Mouse (Mus musculus): ENCODE measurements around the gene Olfr589. TPM values are rescaled to one million over a fixed set of nuclear protein-coding genes. Genes with fewer than 3 reads are reported as not detected.
"Not testable (repeated sequence)": the region's sequence is repeated elsewhere in the genome, so short reads cannot be mapped to it uniquely, and the experiment has no call there.

Gene Olfr589
- polyA plus RNA-seq (2014; fragmentation: Nextera tagmentation; extraction: Ambion mirVana) = not detected in 2 replicates

- Histone ChIP-seq H3K27ac (ENCODE audit: low read depth, low read length) (no peak within 1 kb of the TSS), H3K4me1 (ENCODE audit: control insufficient read depth, insufficient read depth, low read length) (no peaks in the 10 kb centered on the region), H3K27me3 (ENCODE audit: control insufficient read depth, insufficient read depth, low read length) (no peaks in the 10 kb centered on the region), H3K4me3 (ENCODE audit: low read length) (no peak within 1 kb of the TSS), H3K9me3 (ENCODE audit: control insufficient read depth, low read length) (no peaks in the 10 kb centered on the region), H3K4me2 (replicated peaks; ENCODE audit: low read depth, low read length) (no peak within 1 kb of the TSS), H3K36me3 (ENCODE audit: control insufficient read depth, insufficient read depth, low read length) (no peaks in the 10 kb centered on the region), H3K9ac (ENCODE audit: low read depth, low read length) (no peak within 1 kb of the TSS)
- WGBS = 73% methylated on average over 2 of the region's 2 CpGs
- ATAC-seq (ENCODE audit: low FRiP score, low TSS enrichment) = no peak
These were observed at the start of gene Olfr589 for GRCm38 (mm10) chr7:103156256-103156655. Olfr589 (minus strand) TSS chr7:103156356.

GRCm38 (mm10) chr7:103184503-103184902, 28.3 kb upstream of the Olfr589 start, which contains the start of gene Olfr592:
Olfr592 (plus strand) TSS chr7:103184803.
- H3K4me3 ChIP-seq (ENCODE audit: low read length); H3K9ac ChIP-seq (ENCODE audit: low read depth, low read length); H3K36me3 ChIP-seq (ENCODE audit: control insufficient read depth, insufficient read depth, low read length); ATAC-seq (ENCODE audit: low FRiP score, low TSS enrichment); H3K27ac ChIP-seq (ENCODE audit: low read depth, low read length); H3K4me2 ChIP-seq (replicated peaks; ENCODE audit: low read depth, low read length); H3K4me1 ChIP-seq (ENCODE audit: control insufficient read depth, insufficient read depth, low read length); H3K27me3 ChIP-seq (ENCODE audit: control insufficient read depth, insufficient read depth, low read length): not testable (repeated sequence)
- WGBS = 89% methylated on average over 1 of the region's 1 CpGs
- peaks cover 12% of the 10 kb centered on the region; the same call in 1 of the 2 replicates for H3K9me3 ChIP-seq (ENCODE audit: control insufficient read depth, low read length)

DNA sequence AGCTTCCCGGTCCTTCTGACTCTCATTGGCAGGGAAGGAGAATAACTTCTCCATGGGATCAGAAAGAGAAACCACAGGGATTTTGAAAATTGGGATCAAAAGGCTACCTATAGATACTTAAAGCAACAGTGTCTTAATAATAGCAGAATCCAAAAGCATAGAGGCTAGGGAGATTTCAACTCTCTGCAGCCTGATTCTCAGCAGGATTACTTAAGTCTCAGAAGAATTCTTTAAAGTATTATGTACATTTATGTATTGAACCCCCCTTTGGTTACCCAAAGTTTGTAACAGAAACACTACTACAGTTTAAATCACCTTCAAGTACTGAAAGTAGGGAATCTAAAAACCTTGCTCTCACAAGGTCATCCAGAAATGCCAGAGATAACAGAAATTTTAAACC, 22.1 kb upstream of the Olfr589 start, which contains the start of gene Olfr591:
Gene Olfr591, minus strand, starts transcription at position 101 of the 400 bp plus-strand sequence.
- H3K4me3 ChIP-seq (ENCODE audit: low read length) = no peak within 1 kb of the TSS
- H3K4me2 ChIP-seq (replicated peaks; ENCODE audit: low read depth, low read length) = no peak within 1 kb of the TSS
- no peak within 1 kb of the TSS for H3K9ac ChIP-seq (ENCODE audit: low read depth, low read length)
- no peaks in the 10 kb centered on the region for H3K36me3 ChIP-seq (ENCODE audit: control insufficient read depth, insufficient read depth, low read length)
- 76% methylated on average over 1 of the region's 1 CpGs for WGBS
- no peak for ATAC-seq (ENCODE audit: low FRiP score, low TSS enrichment)
- peaks cover 11% of the 10 kb centered on the region; the same call in 1 of the 2 replicates for H3K9me3 ChIP-seq (ENCODE audit: control insufficient read depth, low read length)
- H3K27me3 ChIP-seq (ENCODE audit: control insufficient read depth, insufficient read depth, low read length) = no peaks in the 10 kb centered on the region
- H3K27ac ChIP-seq (ENCODE audit: low read depth, low read length) = no peak within 1 kb of the TSS
- H3K4me1 ChIP-seq (ENCODE audit: control insufficient read depth, insufficient read depth, low read length) = no peaks in the 10 kb centered on the region

DNA sequence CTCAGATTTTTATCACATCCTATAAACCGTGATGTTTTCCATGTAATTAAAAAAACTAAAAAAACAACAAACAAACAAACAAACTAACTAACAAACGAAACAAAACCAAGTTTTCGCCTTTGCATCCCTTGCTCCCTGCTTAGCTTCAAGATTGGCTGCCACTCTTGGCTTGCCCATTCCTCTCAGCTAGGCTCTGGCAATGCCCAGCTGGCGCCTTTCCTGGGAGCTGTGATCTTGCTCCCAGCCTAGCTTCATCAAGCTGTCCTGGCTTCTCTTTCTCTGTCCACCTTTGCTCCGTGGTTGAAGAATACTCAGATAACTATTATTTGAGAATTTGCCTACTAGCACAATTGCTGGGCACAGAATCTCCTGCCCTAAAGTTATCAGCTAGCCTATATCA, 13.5 kb upstream of the Olfr589 start:
- WGBS = 82% methylated on average over 5 of the region's 5 CpGs
- no peak for ATAC-seq (ENCODE audit: low FRiP score, low TSS enrichment)

GRCm38 (mm10) chr7:103140579-103140978, 15.6 kb downstream of the Olfr589 start, which contains the start of gene Olfr588-ps1:
Olfr588-ps1 (plus strand) TSS chr7:103140879.
- Histone ChIP-seq H3K9me3 (ENCODE audit: control insufficient read depth, low read length) (no peaks in the 10 kb centered on the region), H3K4me2 (replicated peaks; ENCODE audit: low read depth, low read length) (no peak within 1 kb of the TSS), H3K4me3 (ENCODE audit: low read length) (no peak within 1 kb of the TSS), H3K4me1 (ENCODE audit: control insufficient read depth, insufficient read depth, low read length) (no peaks in the 10 kb centered on the region), H3K36me3 (ENCODE audit: control insufficient read depth, insufficient read depth, low read length) (no peaks in the 10 kb centered on the region), H3K27ac (ENCODE audit: low read depth, low read length) (no peak within 1 kb of the TSS), H3K9ac (ENCODE audit: low read depth, low read length) (no peak within 1 kb of the TSS), H3K27me3 (ENCODE audit: control insufficient read depth, insufficient read depth, low read length) (no peaks in the 10 kb centered on the region)
- 90% methylated on average over 1 of the region's 1 CpGs for WGBS
- ATAC-seq (ENCODE audit: low FRiP score, low TSS enrichment) = no peak

More for the DNA sequence above, 13.5 kb upstream of the Olfr589 start:
- Histone ChIP-seq H3K27me3 (ENCODE audit: control insufficient read depth, insufficient read depth, low read length) (no peaks in the 10 kb centered on the region), H3K4me2 (replicated peaks; ENCODE audit: low read depth, low read length) (no peak overlapping the region), H3K4me3 (ENCODE audit: low read length) (no peak overlapping the region), H3K4me1 (ENCODE audit: control insufficient read depth, insufficient read depth, low read length) (no peaks in the 10 kb centered on the region), H3K27ac (ENCODE audit: low read depth, low read length) (no peak overlapping the region), H3K9me3 (ENCODE audit: control insufficient read depth, low read length) (no peaks in the 10 kb centered on the region), H3K9ac (ENCODE audit: low read depth, low read length) (no peak overlapping the region), H3K36me3 (ENCODE audit: control insufficient read depth, insufficient read depth, low read length) (no peaks in the 10 kb centered on the region)

GRCm38 (mm10) chr7:103125538-103125937, 30.6 kb downstream of the Olfr589 start, which contains the start of gene Olfr586:
Olfr586 (minus strand) TSS chr7:103125638.
- Histone ChIP-seq H3K27me3 (ENCODE audit: control insufficient read depth, insufficient read depth, low read length) (no peaks in the 10 kb centered on the region), H3K27ac (ENCODE audit: low read depth, low read length) (no peak within 1 kb of the TSS), H3K4me2 (replicated peaks; ENCODE audit: low read depth, low read length) (no peak within 1 kb of the TSS), H3K4me1 (ENCODE audit: control insufficient read depth, insufficient read depth, low read length) (no peaks in the 10 kb centered on the region), H3K36me3 (ENCODE audit: control insufficient read depth, insufficient read depth, low read length) (no peaks in the 10 kb centered on the region), H3K4me3 (ENCODE audit: low read length) (no peak within 1 kb of the TSS), H3K9me3 (ENCODE audit: control insufficient read depth, low read length) (no peaks in the 10 kb centered on the region), H3K9ac (ENCODE audit: low read depth, low read length) (no peak within 1 kb of the TSS)
- WGBS = 86% methylated on average over 3 of the region's 3 CpGs
- ATAC-seq (ENCODE audit: low FRiP score, low TSS enrichment) = no peak

- no peak overlapping the region for H3K4me2 ChIP-seq (replicated peaks; ENCODE audit: low read depth, low read length)
- no peak overlapping the region for H3K4me3 ChIP-seq (ENCODE audit: low read length)
- H3K4me1 ChIP-seq (ENCODE audit: control insufficient read depth, insufficient read depth, low read length) = no peaks in the 10 kb centered on the region
- H3K27me3 ChIP-seq (ENCODE audit: control insufficient read depth, insufficient read depth, low read length) = no peaks in the 10 kb centered on the region
- WGBS = 64% methylated on average over 3 of the region's 3 CpGs
- no peaks in the 10 kb centered on the region for H3K36me3 ChIP-seq (ENCODE audit: control insufficient read depth, insufficient read depth, low read length)
- H3K9ac ChIP-seq (ENCODE audit: low read depth, low read length) = no peak overlapping the region
- H3K9me3 ChIP-seq (ENCODE audit: control insufficient read depth, low read length) = no peaks in the 10 kb centered on the region
- H3K27ac ChIP-seq (ENCODE audit: low read depth, low read length) = no peak overlapping the region
- no peak for ATAC-seq (ENCODE audit: low FRiP score, low TSS enrichment)
These were observed 36.8 kb downstream of the Olfr589 start for GRCm38 (mm10) chr7:103119406-103119805.

Other genes starting within 250 kb of the Olfr589 start
- gene Olfr571, start 238.8 kb downstream of the Olfr589 start, polyA plus RNA-seq (2014; fragmentation: Nextera tagmentation; extraction: Ambion mirVana) = not detected in 2 replicates
- not detected in 2 replicates for gene Olfr572, start 231.9 kb downstream of the Olfr589 start, polyA plus RNA-seq (2014; fragmentation: Nextera tagmentation; extraction: Ambion mirVana)
- not detected in 2 replicates for gene Olfr573-ps1, start 213.8 kb downstream of the Olfr589 start, polyA plus RNA-seq (2014; fragmentation: Nextera tagmentation; extraction: Ambion mirVana)
- not detected in 2 replicates for gene Olfr574, start 207.9 kb downstream of the Olfr589 start, polyA plus RNA-seq (2014; fragmentation: Nextera tagmentation; extraction: Ambion mirVana)
- not detected in 2 replicates for gene Olfr575, start 197.6 kb downstream of the Olfr589 start, polyA plus RNA-seq (2014; fragmentation: Nextera tagmentation; extraction: Ambion mirVana)
- not detected in 2 replicates for gene Olfr576, start 193.7 kb downstream of the Olfr589 start, polyA plus RNA-seq (2014; fragmentation: Nextera tagmentation; extraction: Ambion mirVana)
- not detected in 2 replicates for gene Olfr577, start 180.4 kb downstream of the Olfr589 start, polyA plus RNA-seq (2014; fragmentation: Nextera tagmentation; extraction: Ambion mirVana)
- not detected in 2 replicates for gene Olfr578, start 167.0 kb downstream of the Olfr589 start, polyA plus RNA-seq (2014; fragmentation: Nextera tagmentation; extraction: Ambion mirVana)
- not detected in 2 replicates for gene Olfr582, start 118.3 kb downstream of the Olfr589 start, polyA plus RNA-seq (2014; fragmentation: Nextera tagmentation; extraction: Ambion mirVana)
- gene Olfr583, start 105.1 kb downstream of the Olfr589 start, polyA plus RNA-seq (2014; fragmentation: Nextera tagmentation; extraction: Ambion mirVana) = not detected in 2 replicates
- not detected in 2 replicates for gene Olfr584, start 74.5 kb downstream of the Olfr589 start, polyA plus RNA-seq (2014; fragmentation: Nextera tagmentation; extraction: Ambion mirVana)
- not detected in 2 replicates for gene Olfr585, start 58.6 kb downstream of the Olfr589 start, polyA plus RNA-seq (2014; fragmentation: Nextera tagmentation; extraction: Ambion mirVana)
- gene Olfr586, start 30.7 kb downstream of the Olfr589 start, polyA plus RNA-seq (2014; fragmentation: Nextera tagmentation; extraction: Ambion mirVana) = not detected in 2 replicates
- not detected in 2 replicates for gene Olfr588-ps1, start 15.5 kb downstream of the Olfr589 start, polyA plus RNA-seq (2014; fragmentation: Nextera tagmentation; extraction: Ambion mirVana)
- gene Olfr591, start 22.0 kb upstream of the Olfr589 start, polyA plus RNA-seq (2014; fragmentation: Nextera tagmentation; extraction: Ambion mirVana) = not detected in 2 replicates
- not detected in 2 replicates for gene Olfr592, start 28.4 kb upstream of the Olfr589 start, polyA plus RNA-seq (2014; fragmentation: Nextera tagmentation; extraction: Ambion mirVana)
- gene Olfr593, start 55.5 kb upstream of the Olfr589 start, polyA plus RNA-seq (2014; fragmentation: Nextera tagmentation; extraction: Ambion mirVana) = not detected in 2 replicates
- gene Olfr594, start 60.6 kb upstream of the Olfr589 start, polyA plus RNA-seq (2014; fragmentation: Nextera tagmentation; extraction: Ambion mirVana) = not detected in 2 replicates
- not detected in 2 replicates for gene Usp17ld, start 96.1 kb upstream of the Olfr589 start, polyA plus RNA-seq (2014; fragmentation: Nextera tagmentation; extraction: Ambion mirVana)
- gene Olfr596, start 149.3 kb upstream of the Olfr589 start, polyA plus RNA-seq (2014; fragmentation: Nextera tagmentation; extraction: Ambion mirVana) = not detected in 2 replicates
- gene Olfr597, start 160.0 kb upstream of the Olfr589 start, polyA plus RNA-seq (2014; fragmentation: Nextera tagmentation; extraction: Ambion mirVana) = not detected in 2 replicates
- gene Olfr598, start 167.2 kb upstream of the Olfr589 start, polyA plus RNA-seq (2014; fragmentation: Nextera tagmentation; extraction: Ambion mirVana) = not detected in 2 replicates
- not detected in 2 replicates for gene Olfr599, start 179.6 kb upstream of the Olfr589 start, polyA plus RNA-seq (2014; fragmentation: Nextera tagmentation; extraction: Ambion mirVana)
- not detected in 2 replicates for gene Olfr600, start 193.3 kb upstream of the Olfr589 start, polyA plus RNA-seq (2014; fragmentation: Nextera tagmentation; extraction: Ambion mirVana)
- gene Olfr601, start 206.3 kb upstream of the Olfr589 start, polyA plus RNA-seq (2014; fragmentation: Nextera tagmentation; extraction: Ambion mirVana) = not detected in 2 replicates
- gene Olfr603, start 229.8 kb upstream of the Olfr589 start, polyA plus RNA-seq (2014; fragmentation: Nextera tagmentation; extraction: Ambion mirVana) = not detected in 2 replicates